Mouse (Mus musculus) stomach, embryonic 14.5 days (tissue): ENCODE measurements around the gene Fgfbp1. TPM values are rescaled to one million over a fixed set of nuclear protein-coding genes. Genes with fewer than 3 reads are reported as not detected.

ENCODE experiments used
- ATAC-seq: fragments of 200-750 bp; cut with Nextera tagmentation; 2 replicates; pipeline ENCODE4 v1.8.0; 2017; ENCODE audit warnings: low read depth, moderate TSS enrichment; ENCODE audit not compliant: insufficient number of reproducible peaks, insufficient read depth, low FRiP score
- H3K27ac ChIP-seq: fragments of 300-500 bp; sonication (generic); 2 replicates; pipeline ENCODE4 v1.5.1; 2014; ENCODE audit warnings: mild to moderate bottlenecking, low read length, moderate library complexity, mixed read lengths
- H3K27me3 ChIP-seq: fragments of 300-500 bp; sonication (generic); 2 replicates; pipeline ENCODE4 v1.6.1; 2014; ENCODE audit warnings: low read length, control low read depth, mixed read lengths; ENCODE audit not compliant: control insufficient read depth, insufficient read depth
- H3K36me3 ChIP-seq: fragments of 300-500 bp; sonication (generic); 2 replicates; pipeline ENCODE4 v1.6.1; 2014; ENCODE audit warnings: mild to moderate bottlenecking, control low read depth, low read length, moderate library complexity, mixed read lengths; ENCODE audit not compliant: control insufficient read depth, insufficient read depth
- H3K4me1 ChIP-seq: fragments of 300-500 bp; sonication (generic); 2 replicates; pipeline ENCODE4 v1.6.1; 2014; ENCODE audit warnings: low read length, control low read depth, mixed read lengths; ENCODE audit not compliant: control insufficient read depth, insufficient read depth
- H3K4me2 ChIP-seq: fragments of 300-500 bp; sonication (generic); replicated peaks from 2 replicates; pipeline ENCODE4 v1.6.1; 2014; ENCODE audit warnings: low read depth, low read length, control low read depth
- H3K4me3 ChIP-seq: fragments of 300-500 bp; sonication (generic); 2 replicates; pipeline ENCODE4 v1.5.1; 2014; ENCODE audit warnings: low read depth, low read length, control low read depth
- H3K9ac ChIP-seq: fragments of 300-500 bp; sonication (generic); replicated peaks from 2 replicates; pipeline ENCODE4 v1.6.1; 2014; ENCODE audit warnings: low read depth, mild to moderate bottlenecking, control low read depth, low read length, moderate library complexity, mixed read lengths
- H3K9me3 ChIP-seq: fragments of 300-500 bp; sonication (generic); 2 replicates; pipeline ENCODE4 v1.6.1; 2016; ENCODE audit warnings: low read depth, low read length, control low read depth; ENCODE audit not compliant: control insufficient read depth
- WGBS: fragments of 180-500 bp; shearing (Covaris S2); extraction: QIAGEN DNeasy Blood & Tissue Kit; methylation state at CpG from one replicate; pipeline ENCODE4 v1.1.7; 2014; 5-methylcytosine and 5-hydroxymethylcytosine counted together
- polyA plus RNA-seq: library from polyadenylated mRNA; unstranded; fragments of >200 nt; fragmentation: Nextera tagmentation; extraction: Ambion mirVana; gene quantifications from 2 replicates; pipeline ENCODE4 v1.2.1, GENCODE M21; 2014

The Fgfbp1 gene
- polyA plus RNA-seq: 22.4 and 22.9 TPM in 2 replicates

DNA sequence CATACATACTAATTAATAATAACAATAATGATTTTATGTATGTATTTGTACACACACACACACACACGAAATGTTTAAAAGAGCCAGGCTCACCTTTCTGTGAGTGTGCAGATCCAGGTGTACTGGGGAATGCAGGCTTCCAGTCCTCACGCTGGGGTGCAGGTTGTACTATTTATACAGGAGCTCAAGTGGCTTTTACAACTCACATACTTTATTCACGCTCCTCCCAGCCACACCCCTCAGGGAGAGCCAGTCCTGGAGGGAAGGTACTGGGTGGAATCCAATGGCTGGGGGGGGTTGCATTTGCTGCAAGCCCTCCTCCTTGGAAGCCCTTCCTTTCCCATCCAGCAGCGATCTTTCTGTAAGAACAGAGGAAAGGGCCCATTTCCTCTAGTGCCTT is at the start of gene Fgfbp1:
TSS of gene Fgfbp1 (minus strand) at position 160 of the 400 bp plus-strand sequence.
- Histone ChIP-seq H3K9me3 (no peaks in the 10 kb centered on the region), H3K4me2 (0 out of 2 replicates have a peak within 1 kb of the TSS, but pooled peaks have one; percentile 2), H3K4me3 (no peak within 1 kb of the TSS), H3K9ac (no peak within 1 kb of the TSS), H3K36me3 (no peaks in the 10 kb centered on the region), H3K27me3 (no peaks in the 10 kb centered on the region), H3K4me1 (no peaks in the 10 kb centered on the region), H3K27ac (no peak within 1 kb of the TSS)
- peak; percentile 74 for ATAC-seq
- WGBS: 48% methylated on average over 4 of the region's 4 CpGs

- H3K4me2 ChIP-seq: no peak overlapping the region
- no peak overlapping the region for H3K9ac ChIP-seq
- no peaks in the 10 kb centered on the region for H3K4me1 ChIP-seq
- H3K4me3 ChIP-seq: no peak overlapping the region
- no peak for ATAC-seq
- H3K27ac ChIP-seq: no peak overlapping the region
- H3K9me3 ChIP-seq: no peaks in the 10 kb centered on the region
- H3K27me3 ChIP-seq: no peaks in the 10 kb centered on the region
- 83% methylated on average over 9 of the region's 9 CpGs for WGBS
- no peaks in the 10 kb centered on the region; the same call in 1 of the 2 replicates for H3K36me3 ChIP-seq
Observed at GRCm38 (mm10) chr5:43998295-43998989, 16.9 kb upstream of the Fgfbp1 start.

- H3K9ac ChIP-seq: no peak overlapping the region
- 87% methylated on average over 8 of the region's 8 CpGs for WGBS
- no peaks in the 10 kb centered on the region; the same call in 1 of the 2 replicates for H3K36me3 ChIP-seq
- H3K4me3 ChIP-seq: no peak overlapping the region
- H3K27ac ChIP-seq: no peak overlapping the region
- no peaks in the 10 kb centered on the region for H3K9me3 ChIP-seq
- H3K27me3 ChIP-seq: no peaks in the 10 kb centered on the region
- H3K4me1 ChIP-seq: no peaks in the 10 kb centered on the region
- no peak for ATAC-seq
- no peak overlapping the region for H3K4me2 ChIP-seq
Observed at GRCm38 (mm10) chr5:43997626-43998025, 16.0 kb upstream of the Fgfbp1 start.

DNA sequence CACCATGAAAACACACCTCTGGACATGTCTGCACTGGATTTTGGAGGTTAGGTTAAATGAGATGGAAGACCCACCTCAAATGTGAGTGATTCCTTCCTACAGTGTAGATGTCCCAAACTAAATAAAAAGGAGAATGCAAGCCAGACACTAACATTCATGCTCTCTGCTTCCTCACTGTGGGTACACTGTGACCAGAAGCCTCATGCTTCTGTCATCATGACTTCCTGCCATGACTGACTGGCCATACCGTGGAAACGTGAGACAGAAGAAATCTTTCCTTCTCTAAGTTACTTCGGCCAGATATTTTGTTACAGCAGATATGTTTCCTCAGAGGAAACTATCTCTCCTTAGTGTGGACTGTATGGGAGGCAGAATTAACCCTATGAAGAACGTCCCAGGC is 14.6 kb upstream of the Fgfbp1 start:
- H3K9ac ChIP-seq: no peak overlapping the region
- no peaks in the 10 kb centered on the region for H3K36me3 ChIP-seq

DNA sequence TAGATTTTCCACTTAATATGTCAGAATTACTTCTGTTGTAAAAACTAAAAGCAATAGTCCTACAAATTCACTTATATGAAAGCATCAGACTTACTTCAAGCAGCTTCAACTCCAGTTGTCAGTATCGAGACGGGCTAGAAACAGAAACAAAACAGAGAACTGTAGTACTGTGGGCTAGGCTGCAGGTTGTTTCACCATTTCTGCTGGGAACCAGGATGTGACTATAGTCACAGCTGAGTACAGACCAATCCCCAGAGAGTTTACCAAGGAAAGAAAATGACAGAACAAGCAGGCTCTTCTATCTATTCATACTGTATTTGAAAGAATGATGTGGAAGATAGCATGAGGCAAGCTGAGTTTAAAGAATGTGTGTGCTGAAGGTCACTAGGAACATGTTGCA is 13.4 kb upstream of the Fgfbp1 start:
- 80% methylated on average over 2 of the region's 2 CpGs for WGBS
- ATAC-seq: no peak
- no peaks in the 10 kb centered on the region for H3K27me3 ChIP-seq
- H3K9ac ChIP-seq: no peak overlapping the region
- no peaks in the 10 kb centered on the region for H3K9me3 ChIP-seq
- no peaks in the 10 kb centered on the region for H3K4me1 ChIP-seq
- no peaks in the 10 kb centered on the region for H3K36me3 ChIP-seq
- no peak overlapping the region for H3K4me2 ChIP-seq
- H3K4me3 ChIP-seq: no peak overlapping the region
- no peak overlapping the region for H3K27ac ChIP-seq

More for the DNA sequence above, 14.6 kb upstream of the Fgfbp1 start:
- H3K4me3 ChIP-seq: no peak overlapping the region
- H3K4me2 ChIP-seq: no peak overlapping the region
- no peaks in the 10 kb centered on the region for H3K27me3 ChIP-seq
- WGBS: 86% methylated on average over 4 of the region's 4 CpGs
- H3K27ac ChIP-seq: no peak overlapping the region
- no peaks in the 10 kb centered on the region for H3K4me1 ChIP-seq
- no peak for ATAC-seq
- H3K9me3 ChIP-seq: no peaks in the 10 kb centered on the region

DNA sequence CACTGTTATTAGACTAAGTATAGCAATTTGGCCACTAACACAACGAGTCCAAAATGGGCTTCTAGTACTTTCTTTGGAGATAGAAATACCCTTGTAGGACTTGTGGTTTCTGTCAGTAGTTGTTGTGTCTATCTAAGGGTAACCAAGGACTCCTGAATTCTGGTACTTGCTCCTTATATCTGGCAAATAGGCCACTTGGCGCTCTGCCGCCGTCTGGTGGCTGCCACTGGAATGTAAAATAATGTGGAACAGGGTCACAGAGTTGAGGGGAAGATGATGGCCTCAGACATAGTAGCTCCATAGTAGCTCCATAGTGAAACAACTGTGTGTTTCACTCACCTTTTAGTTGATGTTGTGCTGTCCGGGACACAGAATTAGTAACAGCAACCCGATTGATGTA is 8.7 kb upstream of the Fgfbp1 start:
- H3K9ac ChIP-seq: no peak overlapping the region
- ATAC-seq: no peak

DNA sequence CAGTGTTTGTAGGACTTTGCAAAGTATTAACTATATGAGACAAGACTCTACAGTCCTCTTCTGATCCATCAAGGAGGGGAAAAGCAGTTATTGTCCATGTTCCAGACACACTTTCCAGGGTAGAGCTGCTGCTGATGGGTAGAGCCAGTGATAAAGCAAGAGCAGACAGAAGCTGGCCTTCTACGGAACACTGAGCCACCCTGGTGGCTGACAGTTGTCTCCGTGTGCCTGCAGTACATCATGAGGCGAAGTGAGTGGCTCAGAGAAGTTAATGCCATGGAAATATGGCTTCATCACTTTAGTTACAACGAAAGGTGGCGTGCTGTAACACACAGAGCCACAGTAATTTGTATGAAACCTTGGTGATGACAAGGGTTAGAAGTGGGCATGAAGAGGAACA is 7.4 kb upstream of the Fgfbp1 start:
- Histone ChIP-seq H3K4me1 (no peaks in the 10 kb centered on the region), H3K27ac (no peak overlapping the region), H3K4me3 (no peak overlapping the region), H3K9ac (no peak overlapping the region), H3K9me3 (no peaks in the 10 kb centered on the region), H3K36me3 (no peaks in the 10 kb centered on the region), H3K4me2 (no peak overlapping the region), H3K27me3 (no peaks in the 10 kb centered on the region)
- WGBS: 71% methylated on average over 5 of the region's 5 CpGs
- ATAC-seq: no peak

More for the DNA sequence above, 8.7 kb upstream of the Fgfbp1 start:
- Histone ChIP-seq H3K9me3 (no peaks in the 10 kb centered on the region), H3K4me1 (no peaks in the 10 kb centered on the region), H3K4me2 (no peak overlapping the region), H3K27ac (no peak overlapping the region), H3K4me3 (no peak overlapping the region), H3K27me3 (no peaks in the 10 kb centered on the region), H3K36me3 (no peaks in the 10 kb centered on the region)
- WGBS: 48% methylated on average over 6 of the region's 6 CpGs

GRCm38 (mm10) chr5:43986212-43986611 is 4.6 kb upstream of the Fgfbp1 start:
- Histone ChIP-seq H3K36me3 (no peaks in the 10 kb centered on the region), H3K4me3 (no peak overlapping the region), H3K4me2 (no peak overlapping the region), H3K27me3 (no peaks in the 10 kb centered on the region), H3K9ac (no peak overlapping the region), H3K9me3 (no peaks in the 10 kb centered on the region), H3K4me1 (no peaks in the 10 kb centered on the region), H3K27ac (no peak overlapping the region)
- ATAC-seq: no peak

DNA sequence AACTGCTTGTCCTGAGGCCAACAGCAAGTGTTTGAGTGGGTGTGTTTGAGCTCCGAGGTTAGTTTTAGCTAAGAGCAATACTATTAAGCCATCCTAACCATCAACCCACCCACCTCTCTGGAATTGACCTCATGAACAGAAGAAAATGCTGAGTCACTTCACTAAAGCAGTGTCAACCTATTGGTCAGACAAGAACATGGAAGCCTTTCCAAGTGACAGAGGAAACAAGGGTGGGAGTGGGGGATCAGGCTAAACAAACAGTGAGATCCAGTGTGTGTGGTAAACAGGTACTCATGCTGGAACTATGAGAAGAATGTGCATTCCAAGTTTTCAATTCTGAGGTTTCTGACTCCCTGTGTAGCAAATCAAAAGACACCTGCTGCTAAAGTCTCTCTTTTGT is 1.3 kb upstream of the Fgfbp1 start:
- ATAC-seq: no peak
- no peaks in the 10 kb centered on the region for H3K27me3 ChIP-seq
- H3K27ac ChIP-seq: no peak overlapping the region
- no peaks in the 10 kb centered on the region for H3K9me3 ChIP-seq
- H3K4me2 ChIP-seq: no peak overlapping the region
- WGBS: 59% methylated on average over 1 of the region's 1 CpGs
- H3K4me1 ChIP-seq: no peaks in the 10 kb centered on the region
- H3K36me3 ChIP-seq: no peaks in the 10 kb centered on the region
- H3K4me3 ChIP-seq: no peak overlapping the region
- no peak overlapping the region for H3K9ac ChIP-seq
